Mouse (Mus musculus) yolk sac, embryonic 10.5 days (tissue): Measurements from ENCODE around the gene Cldn4.

Experiments
- DNase-seq: peaks from one replicate; pipeline ENCODE4 v3.0.0-alpha.2; 2017; ENCODE audit warnings: low spot score

Cldn4 gene

GRCm38 (mm10) chr5:134932179-134932902 lies 14.4 kb downstream of the Cldn4 start, which contains the start of gene Mettl27:
Mettl27 (plus strand) TSS chr5:134932368.
- peak; percentile 92 for DNase-seq

DNA sequence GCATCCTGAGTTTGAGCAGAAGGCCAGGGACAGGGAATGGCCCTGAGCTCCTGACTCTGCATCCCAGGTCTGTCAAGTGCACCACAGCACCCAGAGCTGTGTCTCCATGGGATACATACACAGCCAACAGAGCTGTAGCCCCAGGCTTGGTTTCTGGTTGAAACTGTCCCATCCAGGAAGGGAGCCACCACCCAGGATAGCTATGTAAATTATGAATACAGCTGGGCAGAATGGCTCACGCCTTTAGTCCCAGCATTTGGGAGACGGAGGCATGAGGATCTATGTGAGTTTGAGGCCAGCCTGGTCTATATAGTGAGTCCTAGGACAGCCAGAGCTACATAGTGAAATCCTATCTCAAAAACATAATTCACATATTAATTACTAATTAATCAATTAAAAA lies 16.7 kb downstream of the Cldn4 start:
- no peak for DNase-seq

DNA sequence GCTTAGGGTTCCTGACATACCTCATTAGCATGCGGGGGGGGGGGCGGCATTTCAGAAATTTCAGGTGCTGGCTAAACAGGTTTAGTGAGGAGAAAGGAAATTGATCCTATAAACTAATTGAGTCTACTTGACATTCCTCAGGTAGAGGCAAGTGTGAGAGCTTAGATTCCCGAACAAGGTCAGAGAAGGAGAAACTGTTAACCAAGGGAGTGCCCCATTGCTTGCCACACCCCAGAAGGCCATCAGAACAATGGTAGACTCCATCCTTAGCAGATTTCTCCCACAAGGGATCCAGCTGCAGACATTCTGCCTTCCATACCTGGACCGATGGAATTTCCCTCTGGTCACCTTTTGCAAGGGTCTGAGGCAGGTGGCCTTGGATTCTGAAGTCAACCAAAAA lies 20.0 kb downstream of the Cldn4 start:
- DNase-seq, result no peak

DNA sequence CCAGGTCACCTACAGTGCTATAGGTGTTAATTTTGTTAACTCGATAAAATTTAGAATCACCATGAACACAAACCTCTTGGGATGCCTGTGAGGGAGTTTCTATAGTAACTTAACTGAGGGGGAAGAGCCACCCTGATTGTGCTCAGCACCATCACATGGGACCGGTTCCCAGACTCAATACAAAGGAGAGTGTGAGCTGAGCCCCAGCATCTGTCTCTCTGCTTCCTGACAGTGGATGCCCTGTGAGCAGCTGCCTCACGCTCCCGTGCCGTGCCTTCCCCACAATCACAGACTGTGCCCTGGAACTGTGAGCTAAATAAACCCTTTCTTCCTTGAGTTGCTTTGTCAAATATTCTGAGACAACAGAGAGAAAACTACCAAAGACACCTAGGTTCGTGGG lies 23.6 kb downstream of the Cldn4 start:
- no peak for DNase-seq

DNA sequence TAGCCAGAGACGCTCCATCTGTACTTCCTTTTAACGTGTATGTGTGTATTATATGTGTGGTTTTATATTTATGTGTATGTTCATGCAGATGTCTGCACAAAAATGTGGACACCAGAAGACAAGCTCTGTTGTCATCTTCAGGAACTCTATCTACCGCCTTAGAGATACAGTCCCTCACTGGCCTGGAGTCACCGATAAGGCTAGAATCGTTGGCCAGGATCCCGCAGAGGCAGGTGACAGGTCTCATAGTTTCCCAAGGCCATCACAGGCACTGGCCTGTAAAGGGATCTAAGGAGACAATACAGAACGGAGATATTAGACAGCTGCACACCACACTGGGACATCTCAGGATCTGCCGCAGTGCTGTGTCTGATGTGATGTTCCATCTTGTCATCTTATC lies 25.6 kb downstream of the Cldn4 start:
- DNase-seq, result no peak

DNA sequence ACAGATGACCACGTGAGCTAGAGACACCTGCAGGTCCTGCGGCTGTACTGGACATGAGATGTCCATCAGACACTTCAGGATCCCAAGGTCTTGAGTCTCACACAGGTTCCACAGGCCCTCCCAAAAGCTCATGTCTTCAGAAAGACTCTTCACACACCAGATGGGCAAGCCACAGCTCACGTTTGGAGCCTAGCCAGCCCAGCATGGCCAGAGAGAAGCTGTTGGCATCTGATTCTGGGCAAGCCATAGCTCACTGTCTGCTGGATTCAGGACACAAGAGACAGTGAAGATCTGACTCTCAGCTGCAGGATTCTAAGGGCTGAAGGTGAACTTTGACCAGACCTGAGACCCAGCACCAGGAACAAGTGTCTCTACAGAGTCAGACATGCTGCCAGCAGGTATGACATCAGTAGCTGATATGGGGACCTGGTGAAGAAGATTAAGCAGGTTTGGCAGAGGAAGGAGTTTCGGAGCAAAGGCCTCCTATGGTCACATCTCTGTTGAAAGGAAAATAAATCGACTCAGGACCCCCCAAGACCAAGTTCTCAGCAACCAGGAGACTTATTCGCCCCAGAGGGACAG lies 26.5 kb downstream of the Cldn4 start:
- DNase-seq, result no peak

GRCm38 (mm10) chr5:134919097-134919496 lies 27.6 kb downstream of the Cldn4 start:
- DNase-seq, result no peak

GRCm38 (mm10) chr5:134918071-134918832 lies 28.5 kb downstream of the Cldn4 start:
- DNase-seq, result no peak

GRCm38 (mm10) chr5:134915311-134915710 lies 31.4 kb downstream of the Cldn4 start, which contains the start of gene Cldn13:
Cldn13 (minus strand) TSS chr5:134915526.
- no peak for DNase-seq

GRCm38 (mm10) chr5:134914510-134914909 lies 32.2 kb downstream of the Cldn4 start:
- no peak for DNase-seq

DNA sequence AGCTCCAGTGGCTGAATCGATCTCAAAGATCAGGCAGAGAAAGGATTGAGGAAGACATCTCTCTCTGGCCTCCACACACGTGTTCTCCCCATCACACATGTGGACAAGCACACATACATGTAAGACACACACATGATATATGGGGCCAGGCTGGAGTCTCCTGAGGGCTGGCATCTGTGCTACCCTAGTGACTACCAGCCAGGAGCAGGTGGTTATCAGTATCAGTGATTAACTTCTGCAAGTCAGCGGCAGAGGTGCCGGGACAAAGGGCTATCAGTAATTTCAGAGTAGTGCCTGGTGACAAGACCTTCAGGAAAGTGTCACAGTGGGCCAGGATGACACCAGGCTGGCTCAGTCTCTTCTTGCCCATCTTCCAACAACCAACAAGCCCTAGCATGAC lies 33.0 kb downstream of the Cldn4 start:
- no peak for DNase-seq

DNA sequence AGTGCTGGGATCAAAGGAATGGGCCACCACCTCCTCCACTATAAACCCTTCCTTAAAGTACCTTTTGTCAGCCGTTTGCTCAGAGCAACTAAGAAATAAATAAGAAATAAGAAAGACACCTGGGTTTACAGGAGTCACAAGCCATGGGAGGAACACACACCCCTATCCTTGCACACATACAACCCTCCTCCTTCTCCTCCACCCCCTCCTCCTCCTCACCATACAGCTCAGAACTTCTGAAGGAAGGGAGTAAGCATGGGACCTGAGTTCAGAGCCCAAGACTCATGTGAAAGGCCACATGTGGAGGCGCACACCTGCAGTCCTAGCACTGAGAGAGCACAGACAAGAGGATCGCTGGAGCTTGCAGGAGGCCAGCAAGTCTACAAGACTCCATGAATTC lies 33.4 kb downstream of the Cldn4 start:
- DNase-seq, result no peak

GRCm38 (mm10) chr5:134911901-134912300 lies 34.8 kb downstream of the Cldn4 start:
- no peak for DNase-seq

- DNase-seq, result peak; percentile 89
Observed at GRCm38 (mm10) chr5:134907135-134907534, 39.6 kb downstream of the Cldn4 start.

DNA sequence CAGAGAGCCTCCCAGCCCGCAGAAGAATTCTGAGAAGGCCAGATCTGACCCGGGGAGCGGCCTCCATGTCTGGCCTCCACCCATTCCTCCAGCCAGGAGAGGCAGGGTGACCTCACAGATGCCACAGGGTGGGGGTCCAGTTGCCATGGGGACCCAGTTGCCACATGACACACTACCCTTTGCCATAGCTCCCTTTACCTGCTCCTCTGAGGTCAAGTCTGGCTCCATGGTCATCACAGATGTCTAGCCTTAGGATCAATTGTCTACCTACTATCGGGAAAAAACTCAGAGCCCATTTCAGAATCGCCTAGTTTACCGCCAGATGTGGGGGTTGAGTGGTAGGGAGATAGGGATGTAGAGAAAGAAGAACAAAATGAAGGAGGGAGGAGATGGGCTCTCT lies 40.1 kb downstream of the Cldn4 start, which contains the start of gene Tmem270:
Gene Tmem270 (minus strand): TSS at position 101 of the 400 bp plus-strand sequence.
- no peak for DNase-seq

DNA sequence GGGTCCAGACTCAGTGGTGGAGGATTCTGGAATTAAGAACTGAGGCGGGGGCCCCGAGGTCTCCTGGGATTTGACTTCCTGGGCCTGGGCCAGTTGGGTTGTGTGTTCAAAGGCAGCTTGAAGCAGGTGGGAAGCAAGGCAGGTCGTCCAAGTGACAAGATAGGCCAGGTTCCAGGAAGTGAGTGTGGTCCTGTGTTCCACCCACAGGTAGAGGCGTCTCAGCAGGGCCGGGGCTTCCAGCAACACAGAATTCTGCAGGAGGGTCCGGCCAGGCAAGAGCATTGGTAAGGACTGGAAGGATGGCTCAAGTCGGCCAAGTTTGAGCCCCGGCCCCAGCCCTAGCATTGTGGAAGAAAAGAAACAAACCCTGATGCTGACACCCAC lies 45.1 kb downstream of the Cldn4 start:
- no peak for DNase-seq

- peak; percentile 42 for DNase-seq
Observed at GRCm38 (mm10) chr5:134901012-134901643, 45.6 kb downstream of the Cldn4 start.

- no peak for DNase-seq
Observed at GRCm38 (mm10) chr5:134897596-134897995, 49.1 kb downstream of the Cldn4 start.

GRCm38 (mm10) chr5:134896965-134897364 lies 49.8 kb downstream of the Cldn4 start:
- DNase-seq, result no peak

DNA sequence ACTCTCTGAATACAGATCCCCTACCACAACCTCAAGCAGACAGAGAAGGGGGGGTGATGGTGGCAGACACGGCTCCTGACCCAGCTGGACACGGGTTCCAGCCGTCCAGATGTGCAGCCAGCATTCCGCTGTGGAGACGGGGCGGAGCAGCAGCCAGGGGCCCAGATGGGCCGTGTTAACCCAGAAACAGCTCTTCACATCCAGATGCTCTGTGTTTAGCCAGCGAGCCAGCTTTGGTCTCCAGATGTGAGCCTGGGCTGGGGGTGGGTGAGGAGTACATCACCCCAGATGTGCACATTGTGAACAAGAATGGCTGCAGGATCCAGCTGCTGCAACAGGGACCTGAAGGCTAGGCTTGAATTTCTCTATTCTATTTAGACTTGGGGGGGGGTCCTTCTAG lies 51.4 kb downstream of the Cldn4 start:
- no peak for DNase-seq
